Mouse (Mus musculus) stomach, embryonic 14.5 days (tissue): Measurements from ENCODE around the gene Sorcs2. TPM values are rescaled to one million over a fixed set of nuclear protein-coding genes. Genes with fewer than 3 reads are reported as not detected.

Experiments
- ATAC-seq: fragments of 200-750 bp; cut with Nextera tagmentation; 2 replicates; pipeline ENCODE4 v1.8.0; 2017; ENCODE audit warnings: low read depth, moderate TSS enrichment; ENCODE audit not compliant: insufficient number of reproducible peaks, insufficient read depth, low FRiP score
- H3K27ac ChIP-seq: fragments of 300-500 bp; sonication (generic); 2 replicates; pipeline ENCODE4 v1.5.1; 2014; ENCODE audit warnings: mild to moderate bottlenecking, low read length, moderate library complexity, mixed read lengths
- H3K27me3 ChIP-seq: fragments of 300-500 bp; sonication (generic); 2 replicates; pipeline ENCODE4 v1.6.1; 2014; ENCODE audit warnings: low read length, control low read depth, mixed read lengths; ENCODE audit not compliant: control insufficient read depth, insufficient read depth
- H3K36me3 ChIP-seq: fragments of 300-500 bp; sonication (generic); 2 replicates; pipeline ENCODE4 v1.6.1; 2014; ENCODE audit warnings: mild to moderate bottlenecking, control low read depth, low read length, moderate library complexity, mixed read lengths; ENCODE audit not compliant: control insufficient read depth, insufficient read depth
- H3K4me1 ChIP-seq: fragments of 300-500 bp; sonication (generic); 2 replicates; pipeline ENCODE4 v1.6.1; 2014; ENCODE audit warnings: low read length, control low read depth, mixed read lengths; ENCODE audit not compliant: control insufficient read depth, insufficient read depth
- H3K4me2 ChIP-seq: fragments of 300-500 bp; sonication (generic); replicated peaks from 2 replicates; pipeline ENCODE4 v1.6.1; 2014; ENCODE audit warnings: low read depth, low read length, control low read depth
- H3K4me3 ChIP-seq: fragments of 300-500 bp; sonication (generic); 2 replicates; pipeline ENCODE4 v1.5.1; 2014; ENCODE audit warnings: low read depth, low read length, control low read depth
- H3K9ac ChIP-seq: fragments of 300-500 bp; sonication (generic); replicated peaks from 2 replicates; pipeline ENCODE4 v1.6.1; 2014; ENCODE audit warnings: low read depth, mild to moderate bottlenecking, control low read depth, low read length, moderate library complexity, mixed read lengths
- H3K9me3 ChIP-seq: fragments of 300-500 bp; sonication (generic); 2 replicates; pipeline ENCODE4 v1.6.1; 2016; ENCODE audit warnings: low read depth, low read length, control low read depth; ENCODE audit not compliant: control insufficient read depth
- WGBS: fragments of 180-500 bp; shearing (Covaris S2); extraction: QIAGEN DNeasy Blood & Tissue Kit; methylation state at CpG from one replicate; pipeline ENCODE4 v1.1.7; 2014; 5-methylcytosine and 5-hydroxymethylcytosine counted together
- polyA plus RNA-seq: library from polyadenylated mRNA; unstranded; fragments of >200 nt; fragmentation: Nextera tagmentation; extraction: Ambion mirVana; gene quantifications from 2 replicates; pipeline ENCODE4 v1.2.1, GENCODE M21; 2014

Gene Sorcs2
- polyA plus RNA-seq, 1 experiment from 2014 or later = 14.5 TPM

DNA sequence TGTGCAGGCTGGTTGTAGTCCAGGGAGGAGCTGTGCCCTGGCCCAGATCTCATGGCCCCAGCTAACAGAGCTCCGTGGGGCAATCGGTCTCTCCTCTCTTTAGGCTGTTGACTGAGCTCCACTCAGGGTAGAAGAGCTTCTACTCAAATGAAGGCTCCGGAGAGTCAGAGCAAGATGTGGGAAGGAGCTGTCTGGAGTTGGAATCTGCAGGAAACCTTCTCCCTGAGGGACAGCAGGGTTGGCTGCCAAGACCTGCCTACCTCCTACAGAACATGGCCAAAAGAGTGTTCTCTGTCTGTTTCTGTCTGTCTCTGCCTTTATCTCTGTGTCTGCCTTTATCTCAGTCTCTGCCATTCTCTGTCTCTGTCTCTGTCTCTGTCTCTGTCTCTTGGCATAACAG lies 31.6 kb upstream of the Sorcs2 start:
- peaks cover 3% of the 10 kb centered on the region; the same call in 1 of the 2 replicates for H3K4me1 ChIP-seq
- 87% methylated on average over 3 of the region's 3 CpGs for WGBS
- no peaks in the 10 kb centered on the region for H3K36me3 ChIP-seq
- no peaks in the 10 kb centered on the region for H3K9me3 ChIP-seq
- no peak overlapping the region for H3K9ac ChIP-seq
- H3K27me3 ChIP-seq = no peaks in the 10 kb centered on the region
- no peak for ATAC-seq
- no peak overlapping the region for H3K27ac ChIP-seq
- H3K4me2 ChIP-seq = no peak overlapping the region
- H3K4me3 ChIP-seq = no peak overlapping the region

DNA sequence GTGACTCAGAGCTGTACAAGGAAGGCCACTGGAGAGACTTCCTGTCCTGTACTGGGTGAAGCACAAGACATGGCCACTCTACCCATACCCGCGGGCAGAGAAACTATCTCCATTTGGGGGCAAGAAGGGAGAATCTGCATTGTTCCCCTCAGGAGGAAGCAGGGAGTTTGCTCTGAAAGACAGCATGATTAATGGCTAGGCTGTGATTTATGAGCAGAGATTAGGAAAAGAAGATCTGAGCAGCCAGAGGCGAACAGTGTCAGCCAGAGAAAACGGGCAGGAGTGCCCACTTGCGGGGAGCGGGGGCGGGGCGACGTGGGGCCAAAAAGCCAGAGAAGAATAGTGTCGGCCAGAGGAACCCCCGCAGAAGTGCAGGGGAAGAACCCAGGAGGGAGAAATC lies 29.9 kb upstream of the Sorcs2 start:
- ATAC-seq = no peak
- WGBS = 15% methylated on average over 11 of the region's 11 CpGs
- no peak overlapping the region for H3K9ac ChIP-seq

DNA sequence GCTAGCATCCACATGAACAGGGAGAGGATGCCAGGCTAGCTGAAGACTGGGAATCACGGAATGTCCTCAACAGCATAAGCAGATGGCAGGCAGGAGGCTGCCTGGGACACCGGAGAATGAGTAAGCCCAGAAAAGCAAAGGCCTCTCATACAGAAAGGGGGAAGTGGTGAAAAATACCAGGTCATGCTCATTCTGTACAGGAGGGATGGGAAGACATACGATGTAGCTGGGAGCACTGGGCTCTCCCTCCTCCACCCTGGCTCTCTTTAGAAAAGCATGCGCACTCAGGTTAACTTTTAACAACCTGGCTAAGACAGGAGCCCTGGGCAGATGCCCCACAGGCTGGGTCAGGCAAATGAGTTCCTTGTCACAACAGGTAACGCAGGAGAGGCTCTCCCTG lies 28.5 kb upstream of the Sorcs2 start:
- no peak overlapping the region for H3K4me2 ChIP-seq
- H3K4me1 ChIP-seq = peaks cover 3% of the 10 kb centered on the region; the same call in 1 of the 2 replicates
- ATAC-seq = no peak
- H3K9ac ChIP-seq = no peak overlapping the region
- H3K4me3 ChIP-seq = no peak overlapping the region
- 71% methylated on average over 5 of the region's 5 CpGs for WGBS
- H3K27me3 ChIP-seq = no peaks in the 10 kb centered on the region
- H3K9me3 ChIP-seq = no peaks in the 10 kb centered on the region
- no peaks in the 10 kb centered on the region for H3K36me3 ChIP-seq
- no peak overlapping the region for H3K27ac ChIP-seq

More for the DNA sequence above, 29.9 kb upstream of the Sorcs2 start:
- H3K4me2 ChIP-seq = no peak overlapping the region
- H3K4me3 ChIP-seq = no peak overlapping the region
- peaks cover 3% of the 10 kb centered on the region; the same call in 1 of the 2 replicates for H3K4me1 ChIP-seq
- no peak overlapping the region for H3K27ac ChIP-seq
- H3K9me3 ChIP-seq = no peaks in the 10 kb centered on the region
- H3K27me3 ChIP-seq = no peaks in the 10 kb centered on the region
- no peaks in the 10 kb centered on the region for H3K36me3 ChIP-seq

DNA sequence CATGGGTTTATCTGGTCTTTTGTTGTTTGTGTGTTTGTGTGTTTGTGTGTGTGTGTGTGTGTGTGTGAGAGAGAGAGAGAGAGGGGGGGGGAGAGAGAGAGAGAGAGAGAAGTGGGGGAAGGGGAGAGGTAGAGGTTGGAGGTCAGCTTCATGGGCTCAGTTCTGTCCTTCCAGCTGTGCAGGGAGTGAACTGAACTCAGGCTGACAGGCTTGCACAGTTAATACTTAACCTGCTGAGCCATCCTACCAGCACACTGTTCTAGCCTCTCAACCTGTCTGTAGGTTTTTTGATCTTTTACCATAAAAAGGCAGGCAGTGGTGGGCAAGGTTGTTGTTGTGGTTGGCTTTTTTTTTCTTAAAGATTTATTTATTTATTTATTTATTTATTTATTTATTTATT lies 26.7 kb upstream of the Sorcs2 start:
- Histone ChIP-seq H3K36me3 (no peaks in the 10 kb centered on the region), H3K27ac (no peak overlapping the region), H3K4me2 (no peak overlapping the region), H3K4me3 (no peak overlapping the region), H3K27me3 (no peaks in the 10 kb centered on the region), H3K9me3 (no peaks in the 10 kb centered on the region), H3K4me1 (peaks cover 3% of the 10 kb centered on the region; the same call in 1 of the 2 replicates), H3K9ac (no peak overlapping the region)
- no peak for ATAC-seq

DNA sequence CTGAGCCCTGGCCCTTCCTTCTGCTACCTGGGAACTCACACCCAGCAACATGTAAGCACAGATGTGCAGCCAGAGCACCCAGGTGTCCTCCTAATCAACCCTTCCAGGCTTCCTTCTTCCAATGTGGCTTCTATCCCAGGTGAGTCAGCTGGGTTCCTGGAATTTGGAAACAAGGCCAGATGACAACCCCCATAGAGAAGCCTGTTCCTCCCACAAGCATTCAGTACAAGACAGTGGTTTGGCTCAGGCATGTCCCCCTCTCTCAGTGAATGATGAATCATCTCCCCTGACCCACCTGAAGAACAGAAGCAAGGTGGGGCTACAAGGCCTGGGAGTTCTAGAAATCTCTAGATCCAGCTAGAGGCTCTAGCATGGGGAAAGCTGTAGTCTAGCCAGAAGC lies 24.8 kb upstream of the Sorcs2 start:
- no peaks in the 10 kb centered on the region for H3K36me3 ChIP-seq
- no peak overlapping the region for H3K4me3 ChIP-seq
- H3K27me3 ChIP-seq = no peaks in the 10 kb centered on the region
- H3K4me1 ChIP-seq = no peaks in the 10 kb centered on the region
- no peak overlapping the region for H3K4me2 ChIP-seq
- no peak for ATAC-seq
- H3K9me3 ChIP-seq = no peaks in the 10 kb centered on the region
- H3K27ac ChIP-seq = no peak overlapping the region
- no peak overlapping the region for H3K9ac ChIP-seq

DNA sequence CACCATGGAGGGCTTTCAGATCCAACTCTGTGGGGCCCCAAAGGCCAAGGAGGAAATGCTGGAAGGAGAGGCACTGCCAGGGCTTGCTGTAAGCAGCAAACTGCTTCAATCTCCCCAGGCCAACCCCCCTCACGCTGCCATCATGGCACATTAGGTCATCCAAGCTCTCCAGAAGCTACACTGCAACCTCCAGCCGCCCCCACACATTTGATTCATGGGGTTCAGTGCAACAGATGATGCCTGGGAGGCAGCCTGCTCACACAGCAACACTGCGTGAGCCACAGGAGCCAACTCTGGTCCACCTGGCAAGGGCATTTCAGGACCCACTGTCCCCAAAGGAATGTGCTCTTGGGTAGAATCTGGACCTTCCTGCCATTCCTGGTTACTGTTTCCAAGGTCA lies 21.9 kb upstream of the Sorcs2 start:
- Histone ChIP-seq H3K9me3 (no peaks in the 10 kb centered on the region), H3K9ac (no peak overlapping the region), H3K27me3 (no peaks in the 10 kb centered on the region), H3K4me1 (no peaks in the 10 kb centered on the region), H3K4me3 (no peak overlapping the region), H3K27ac (no peak overlapping the region), H3K36me3 (no peaks in the 10 kb centered on the region), H3K4me2 (no peak overlapping the region)
- ATAC-seq = no peak
- 73% methylated on average over 3 of the region's 3 CpGs for WGBS

DNA sequence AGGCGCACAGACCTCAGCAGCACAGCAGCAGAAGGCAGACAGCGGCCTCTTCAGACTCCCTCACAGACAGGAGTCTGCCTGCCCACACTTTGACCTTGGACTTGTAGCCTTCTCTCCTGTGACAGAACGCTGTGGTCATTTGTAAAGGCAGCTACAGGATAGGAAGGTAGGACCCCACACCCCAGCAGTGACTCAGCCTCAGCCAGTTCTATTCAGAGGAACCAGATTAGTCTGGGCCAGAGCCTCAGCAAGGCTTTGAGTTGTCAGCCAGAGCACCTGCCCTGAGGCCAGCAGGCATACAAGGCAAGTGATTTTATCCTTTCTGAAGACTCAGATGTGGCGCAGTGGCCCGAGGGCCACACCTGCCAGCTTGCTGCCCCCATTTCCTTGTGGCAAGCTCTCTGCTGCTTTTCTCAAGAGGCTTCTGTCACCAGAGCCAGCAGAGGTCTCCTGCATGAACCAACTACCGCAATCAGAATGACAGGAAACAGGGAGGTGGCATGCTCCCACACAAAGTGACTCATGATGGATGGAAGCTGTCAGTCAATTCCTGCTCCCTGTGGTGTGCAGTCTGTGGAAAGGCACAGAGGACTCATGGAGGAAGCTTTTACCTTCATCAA lies 16.9 kb upstream of the Sorcs2 start:
- Histone ChIP-seq H3K27ac (no peak overlapping the region), H3K4me3 (no peak overlapping the region), H3K4me2 (no peak overlapping the region), H3K9ac (no peak overlapping the region), H3K4me1 (no peaks in the 10 kb centered on the region), H3K9me3 (no peaks in the 10 kb centered on the region), H3K36me3 (no peaks in the 10 kb centered on the region), H3K27me3 (no peaks in the 10 kb centered on the region)
- ATAC-seq = no peak
- 71% methylated on average over 6 of the region's 6 CpGs for WGBS

DNA sequence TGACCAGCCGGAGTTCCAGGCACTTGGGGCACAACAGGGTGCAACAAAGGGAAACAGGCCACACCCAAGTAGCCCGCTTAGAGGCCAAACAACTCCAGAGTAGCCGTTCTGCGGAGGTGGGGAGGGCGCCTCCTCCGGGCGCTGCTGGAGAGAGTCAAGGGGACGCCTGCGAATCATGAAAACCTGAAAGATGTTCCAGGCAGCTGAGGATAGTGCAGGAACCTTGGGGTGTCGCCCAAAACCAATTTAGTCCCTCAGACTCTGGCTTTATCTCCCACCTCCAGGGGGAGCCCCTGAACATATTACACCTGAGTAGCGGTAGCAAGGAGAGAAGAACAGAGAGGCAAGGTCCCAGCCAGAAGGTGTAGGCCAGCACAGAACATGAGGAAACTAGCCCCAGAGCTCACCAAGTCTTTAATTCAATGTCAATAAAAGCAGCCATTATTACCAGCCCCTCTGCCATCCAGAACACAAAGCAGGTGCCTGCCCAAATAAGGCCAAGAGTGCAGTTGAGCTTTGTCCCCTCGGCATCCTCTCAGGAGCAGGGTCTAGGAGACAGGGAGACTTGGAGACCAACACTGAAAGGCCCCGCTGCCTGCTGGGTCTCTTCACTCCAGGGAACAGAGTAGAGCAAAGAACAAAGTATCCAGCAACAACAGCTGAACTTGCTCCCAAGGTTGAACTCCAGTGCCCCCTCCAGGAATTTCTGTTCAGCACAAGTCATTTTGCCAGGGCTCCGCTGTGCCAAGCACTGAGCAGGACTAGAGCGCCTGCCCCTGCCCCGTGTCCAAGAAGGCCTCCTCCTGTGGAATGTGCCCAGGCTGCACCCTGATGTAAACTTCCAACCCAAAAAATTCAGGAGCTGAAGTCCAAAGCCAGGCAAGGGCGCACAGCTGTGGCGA lies 775 bp upstream of the Sorcs2 start:
- Histone ChIP-seq H3K27ac (no peak overlapping the region), H3K9ac (no peak overlapping the region), H3K27me3 (no peaks in the 10 kb centered on the region), H3K9me3 (no peaks in the 10 kb centered on the region), H3K4me2 (peak overlapping the region; percentile 93; the same call in 1 of the 2 replicates), H3K4me3 (no peak overlapping the region), H3K4me1 (peaks cover 17% of the 10 kb centered on the region; the same call in 1 of the 2 replicates), H3K36me3 (no peaks in the 10 kb centered on the region)
- ATAC-seq = peak; percentile 16; the same call in 1 of the 2 replicates
- 10% methylated on average over 18 of the region's 18 CpGs for WGBS
